Mouse (Mus musculus) small intestine, adult 10 weeks (tissue): ENCODE results near the gene Trim59. TPM values are rescaled to one million over a fixed set of nuclear protein-coding genes. Genes with fewer than 3 reads are reported as not detected.

Experiments
- polyA plus RNA-seq: library from polyadenylated mRNA; stranded (reverse); fragments of 350-450 nt; fragmentation: Illumina TruSeq; extraction: RNeasy Lipid Tissue Mini Kit (QIAGEN cat#74804); gene quantifications from one replicate; pipeline ENCODE4 v1.2.3, GENCODE M21; 2014; ENCODE audit warnings: low replicate concordance

Trim59 gene
- 47.0 TPM for polyA plus RNA-seq

GRCm38 (mm10) chr3:69044645-69045399, at the start of gene Trim59:
Gene Trim59 (minus strand): TSS chr3:69044755.

GRCm38 (mm10) chr3:69004437-69005337, 39.9 kb downstream of the Trim59 start, which contains the start of the genes Ift80 and Smc4:
Gene Ift80 (minus strand): TSS chr3:69004570.
Gene Smc4 (plus strand): TSS chr3:69004738.

Other genes with a start within 250 kb of the Trim59 start
- 1.0 TPM for gene 1110032F04Rik, start 175.2 kb downstream of the Trim59 start, polyA plus RNA-seq
- 8.4 TPM for gene Ift80, start 40.2 kb downstream of the Trim59 start, polyA plus RNA-seq
- 174 TPM for gene Smc4, start 40.0 kb downstream of the Trim59 start, polyA plus RNA-seq
- gene Kpna4, start 82.4 kb upstream of the Trim59 start, polyA plus RNA-seq = 126 TPM
- 123 TPM for gene Arl14, start 177.7 kb upstream of the Trim59 start, polyA plus RNA-seq